Mouse (Mus musculus) stomach, embryonic 14.5 days (tissue): ENCODE data around the gene Insc. TPM values are rescaled to one million over a fixed set of nuclear protein-coding genes. Genes with fewer than 3 reads are reported as not detected.

Experiments used
- ATAC-seq: fragments of 200-750 bp; cut with Nextera tagmentation; 2 replicates; pipeline ENCODE4 v1.8.0; 2017; ENCODE audit warnings: low read depth, moderate TSS enrichment; ENCODE audit not compliant: insufficient number of reproducible peaks, insufficient read depth, low FRiP score
- H3K27ac ChIP-seq: fragments of 300-500 bp; sonication (generic); 2 replicates; pipeline ENCODE4 v1.5.1; 2014; ENCODE audit warnings: mild to moderate bottlenecking, low read length, moderate library complexity, mixed read lengths
- H3K27me3 ChIP-seq: fragments of 300-500 bp; sonication (generic); 2 replicates; pipeline ENCODE4 v1.6.1; 2014; ENCODE audit warnings: low read length, control low read depth, mixed read lengths; ENCODE audit not compliant: control insufficient read depth, insufficient read depth
- H3K36me3 ChIP-seq: fragments of 300-500 bp; sonication (generic); 2 replicates; pipeline ENCODE4 v1.6.1; 2014; ENCODE audit warnings: mild to moderate bottlenecking, control low read depth, low read length, moderate library complexity, mixed read lengths; ENCODE audit not compliant: control insufficient read depth, insufficient read depth
- H3K4me1 ChIP-seq: fragments of 300-500 bp; sonication (generic); 2 replicates; pipeline ENCODE4 v1.6.1; 2014; ENCODE audit warnings: low read length, control low read depth, mixed read lengths; ENCODE audit not compliant: control insufficient read depth, insufficient read depth
- H3K4me2 ChIP-seq: fragments of 300-500 bp; sonication (generic); replicated peaks from 2 replicates; pipeline ENCODE4 v1.6.1; 2014; ENCODE audit warnings: low read depth, low read length, control low read depth
- H3K4me3 ChIP-seq: fragments of 300-500 bp; sonication (generic); 2 replicates; pipeline ENCODE4 v1.5.1; 2014; ENCODE audit warnings: low read depth, low read length, control low read depth
- H3K9ac ChIP-seq: fragments of 300-500 bp; sonication (generic); replicated peaks from 2 replicates; pipeline ENCODE4 v1.6.1; 2014; ENCODE audit warnings: low read depth, mild to moderate bottlenecking, control low read depth, low read length, moderate library complexity, mixed read lengths
- H3K9me3 ChIP-seq: fragments of 300-500 bp; sonication (generic); 2 replicates; pipeline ENCODE4 v1.6.1; 2016; ENCODE audit warnings: low read depth, low read length, control low read depth; ENCODE audit not compliant: control insufficient read depth
- WGBS: fragments of 180-500 bp; shearing (Covaris S2); extraction: QIAGEN DNeasy Blood & Tissue Kit; methylation state at CpG from one replicate; pipeline ENCODE4 v1.1.7; 2014; 5-methylcytosine and 5-hydroxymethylcytosine counted together
- polyA plus RNA-seq: library from polyadenylated mRNA; unstranded; fragments of >200 nt; fragmentation: Nextera tagmentation; extraction: Ambion mirVana; gene quantifications from 2 replicates; pipeline ENCODE4 v1.2.1, GENCODE M21; 2014

Gene Insc
- polyA plus RNA-seq, 1 experiment from 2014 or later = 18.1 TPM

- peak; percentile 53; the same call in 1 of the 2 replicates for ATAC-seq
- no peak overlapping the region for H3K27ac ChIP-seq
- 57% methylated on average over 2 of the region's 2 CpGs for WGBS
These were observed 103.7 kb downstream of the Insc start for GRCm38 (mm10) chr7:114847179-114847578.

GRCm38 (mm10) chr7:114852387-114852786 is 108.9 kb downstream of the Insc start:
- 89% methylated on average over 3 of the region's 3 CpGs for WGBS
- H3K36me3 ChIP-seq = no peaks in the 10 kb centered on the region
- no peaks in the 10 kb centered on the region for H3K27me3 ChIP-seq
- no peaks in the 10 kb centered on the region for H3K9me3 ChIP-seq
- no peak overlapping the region for H3K4me3 ChIP-seq
- H3K9ac ChIP-seq = no peak overlapping the region
- no peak overlapping the region for H3K4me2 ChIP-seq
- no peak overlapping the region for H3K27ac ChIP-seq
- H3K4me1 ChIP-seq = no peaks in the 10 kb centered on the region
- ATAC-seq = no peak

More at GRCm38 (mm10) chr7:114847179-114847578, 103.7 kb downstream of the Insc start:
- Histone ChIP-seq H3K9me3 (no peaks in the 10 kb centered on the region), H3K27me3 (no peaks in the 10 kb centered on the region), H3K4me3 (no peak overlapping the region), H3K4me1 (no peaks in the 10 kb centered on the region), H3K9ac (no peak overlapping the region), H3K4me2 (no peak overlapping the region), H3K36me3 (no peaks in the 10 kb centered on the region)

- ATAC-seq = no peak
- Histone ChIP-seq H3K9me3 (no peaks in the 10 kb centered on the region), H3K27me3 (no peaks in the 10 kb centered on the region), H3K4me3 (no peak overlapping the region), H3K36me3 (no peaks in the 10 kb centered on the region), H3K4me2 (no peak overlapping the region), H3K9ac (no peak overlapping the region), H3K27ac (no peak overlapping the region), H3K4me1 (no peaks in the 10 kb centered on the region)
- WGBS = 57% methylated on average over 2 of the region's 2 CpGs
These were observed 110.7 kb downstream of the Insc start for GRCm38 (mm10) chr7:114854169-114854568.

- H3K4me1 ChIP-seq = no peaks in the 10 kb centered on the region
- no peaks in the 10 kb centered on the region for H3K36me3 ChIP-seq
- H3K27me3 ChIP-seq = no peaks in the 10 kb centered on the region
- no peaks in the 10 kb centered on the region for H3K9me3 ChIP-seq
- H3K9ac ChIP-seq = no peak overlapping the region
- H3K4me3 ChIP-seq = no peak overlapping the region
- WGBS = 68% methylated on average over 3 of the region's 3 CpGs
- no peak overlapping the region for H3K27ac ChIP-seq
- no peak overlapping the region for H3K4me2 ChIP-seq
- ATAC-seq = no peak
These were observed 117.5 kb downstream of the Insc start for GRCm38 (mm10) chr7:114860858-114861523.

- no peaks in the 10 kb centered on the region for H3K27me3 ChIP-seq
- H3K27ac ChIP-seq = no peak overlapping the region
- no peak overlapping the region for H3K9ac ChIP-seq
- ATAC-seq = peak; percentile 69; the same call in 1 of the 2 replicates
- H3K4me2 ChIP-seq = no peak overlapping the region
- no peaks in the 10 kb centered on the region for H3K36me3 ChIP-seq
- H3K4me1 ChIP-seq = peaks cover 5% of the 10 kb centered on the region; the same call in 1 of the 2 replicates
- H3K9me3 ChIP-seq = no peaks in the 10 kb centered on the region
- no peak overlapping the region for H3K4me3 ChIP-seq
- WGBS = 30% methylated on average over 3 of the region's 3 CpGs
These were observed 130.0 kb downstream of the Insc start for GRCm38 (mm10) chr7:114873315-114874012.

- Histone ChIP-seq H3K9me3 (no peaks in the 10 kb centered on the region), H3K36me3 (no peaks in the 10 kb centered on the region), H3K4me3 (no peak overlapping the region), H3K4me1 (peaks cover 5% of the 10 kb centered on the region; the same call in 1 of the 2 replicates), H3K4me2 (peak overlapping the region; percentile 31), H3K27ac (no peak overlapping the region), H3K27me3 (no peaks in the 10 kb centered on the region), H3K9ac (no peak overlapping the region)
- 23% methylated on average over 6 of the region's 6 CpGs for WGBS
- no peak for ATAC-seq
These were observed 130.5 kb downstream of the Insc start for GRCm38 (mm10) chr7:114874032-114874441.

- H3K36me3 ChIP-seq = no peaks in the 10 kb centered on the region
- no peaks in the 10 kb centered on the region for H3K27me3 ChIP-seq
- no peak for ATAC-seq
- no peak overlapping the region for H3K4me3 ChIP-seq
- H3K9ac ChIP-seq = no peak overlapping the region
- H3K9me3 ChIP-seq = no peaks in the 10 kb centered on the region
- H3K4me1 ChIP-seq = peaks cover 5% of the 10 kb centered on the region; the same call in 1 of the 2 replicates
- H3K4me2 ChIP-seq = no peak overlapping the region
- H3K27ac ChIP-seq = no peak overlapping the region
- 74% methylated on average over 2 of the region's 2 CpGs for WGBS
These were observed 131.1 kb downstream of the Insc start for GRCm38 (mm10) chr7:114874579-114874978.

- Histone ChIP-seq H3K9me3 (no peaks in the 10 kb centered on the region), H3K4me2 (no peak overlapping the region), H3K9ac (no peak overlapping the region), H3K27ac (no peak overlapping the region), H3K4me3 (no peak overlapping the region), H3K36me3 (no peaks in the 10 kb centered on the region), H3K4me1 (no peaks in the 10 kb centered on the region), H3K27me3 (no peaks in the 10 kb centered on the region)
- no peak for ATAC-seq
- whole genome bisulfite sequencing = 93% methylated on average over 2 of the region's 2 CpGs
These were observed 140.1 kb downstream of the Insc start for GRCm38 (mm10) chr7:114883602-114884001.
